Mouse (Mus musculus) megakaryocyte-erythroid progenitor cell, adult 5-6 weeks (primary cell): ENCODE results near the gene Strip2. TPM values are rescaled to one million over a fixed set of nuclear protein-coding genes. Genes with fewer than 3 reads are reported as not detected.

Experiments
- ATAC-seq: replicated peaks from 2 replicates; pipeline ENCODE4 v1.8.0; 2016; ENCODE audit warnings: mild to moderate bottlenecking, inconsistent platforms; ENCODE audit not compliant: severe bottlenecking, poor library complexity, low FRiP score, low TSS enrichment
- total RNA-seq, 2 experiments: library from RNA; stranded (forward) in 1 of 2; stranded (reverse) in 1 of 2; fragments of 200-1000, 215-1000 nt in 1 of 2; fragments of >200 nt in 1 of 2; fragmentation: Nextera tagmentation in 1 of 2; gene quantifications; 2 replicates each; pipeline ENCODE4 v1.2.3; 2014 to 2017

Strip2 gene
- total RNA-seq, 2 experiments from 2014 or later: 0.48 to 1.2 TPM

DNA sequence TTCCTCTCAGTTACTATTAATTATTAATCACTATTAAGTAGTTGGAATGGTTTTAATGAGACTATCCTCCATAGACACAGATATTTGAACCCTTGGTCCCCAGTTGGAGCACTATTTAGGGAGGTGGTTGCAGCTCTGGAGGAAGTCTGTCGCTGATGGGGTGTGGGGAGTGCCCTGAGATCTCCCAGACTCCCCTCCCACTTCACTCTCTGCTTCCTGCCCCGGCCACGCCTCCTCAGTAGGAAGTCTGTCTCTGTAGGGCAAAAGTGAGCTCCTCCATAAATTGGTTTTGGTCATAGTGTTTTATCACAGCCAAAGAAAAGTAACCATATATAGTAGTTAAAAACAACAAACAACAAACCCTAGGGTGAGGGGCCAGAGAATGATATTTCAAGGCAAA lies 70.4 kb downstream of the Strip2 start:
- ATAC-seq: no peak

DNA sequence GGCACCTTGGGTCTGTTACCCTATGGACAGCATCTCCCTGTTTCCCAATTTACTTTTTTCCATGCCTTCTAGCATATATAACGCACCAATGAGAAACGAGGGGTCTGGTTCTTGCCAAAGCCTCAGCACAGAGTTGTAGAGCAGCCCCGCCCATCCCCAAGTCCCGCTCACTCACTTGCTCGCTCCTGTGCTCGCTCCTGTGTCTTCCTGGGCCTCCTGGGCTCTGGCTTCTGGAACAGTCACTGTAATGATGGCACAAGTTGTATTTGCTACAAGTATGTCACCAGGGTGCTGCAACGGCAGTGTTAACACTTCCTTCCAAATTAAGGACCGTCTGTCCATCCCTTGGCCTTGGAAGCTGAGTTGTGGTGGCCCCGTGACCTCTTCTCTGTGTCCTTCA lies 81.3 kb downstream of the Strip2 start:
- no peak for ATAC-seq

DNA sequence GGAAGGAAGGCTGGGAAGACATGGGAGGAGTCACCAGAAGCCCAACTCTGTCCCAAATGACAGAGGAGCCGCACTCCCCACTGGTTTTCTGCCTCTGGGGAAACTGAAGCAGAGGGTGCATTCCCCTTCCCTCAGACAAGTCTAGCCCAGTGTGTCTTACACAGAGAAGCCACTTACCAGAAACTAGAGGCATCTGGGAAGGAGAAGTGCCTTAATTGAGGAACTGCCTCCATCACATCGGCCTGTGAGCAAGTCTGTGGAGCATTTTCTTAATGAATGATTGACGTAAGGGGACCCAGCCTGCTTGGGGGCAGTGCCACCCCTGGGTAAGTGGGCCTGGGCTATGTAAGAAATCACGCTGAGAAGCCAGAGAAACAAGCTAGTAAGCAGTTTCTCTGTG lies 82.0 kb downstream of the Strip2 start:
- ATAC-seq: no peak

DNA sequence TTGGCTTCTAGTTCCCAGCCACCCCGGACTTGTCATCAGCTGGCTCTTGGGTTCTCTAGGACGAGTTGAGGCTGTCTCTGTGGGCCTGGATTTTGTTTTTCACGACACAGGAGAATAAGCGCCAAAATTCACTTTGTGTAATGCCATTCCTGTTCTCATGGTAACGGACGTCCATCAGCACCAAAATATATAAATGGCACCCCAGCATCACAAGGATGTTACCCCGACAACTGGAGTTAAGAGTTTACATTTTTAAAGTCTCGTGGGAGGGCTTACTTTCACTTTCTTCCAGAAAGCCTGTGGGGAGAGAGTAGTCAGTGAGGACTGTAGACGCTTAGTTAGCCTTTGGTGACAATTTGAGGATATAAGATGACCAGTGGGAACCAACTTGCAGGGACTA lies 85.8 kb downstream of the Strip2 start:
- no peak for ATAC-seq

DNA sequence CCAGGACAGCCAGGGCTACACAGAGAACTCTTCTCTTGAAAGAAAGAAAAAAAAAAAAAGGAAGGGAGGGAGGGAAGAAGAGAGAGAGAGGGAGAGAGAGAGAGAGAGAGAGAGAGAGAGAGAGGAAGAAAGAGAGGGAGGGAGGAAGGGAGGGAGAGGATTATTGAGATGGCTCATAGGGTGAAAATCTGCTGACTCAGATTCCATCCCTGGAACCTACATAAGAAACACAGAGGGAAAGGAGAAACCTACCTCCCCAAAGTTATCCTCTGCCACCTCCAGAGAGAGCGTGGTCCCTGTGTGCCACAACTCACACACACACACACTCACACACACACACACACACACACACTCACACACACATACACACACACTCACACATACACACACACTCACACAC lies 89.0 kb downstream of the Strip2 start:
- no peak for ATAC-seq

DNA sequence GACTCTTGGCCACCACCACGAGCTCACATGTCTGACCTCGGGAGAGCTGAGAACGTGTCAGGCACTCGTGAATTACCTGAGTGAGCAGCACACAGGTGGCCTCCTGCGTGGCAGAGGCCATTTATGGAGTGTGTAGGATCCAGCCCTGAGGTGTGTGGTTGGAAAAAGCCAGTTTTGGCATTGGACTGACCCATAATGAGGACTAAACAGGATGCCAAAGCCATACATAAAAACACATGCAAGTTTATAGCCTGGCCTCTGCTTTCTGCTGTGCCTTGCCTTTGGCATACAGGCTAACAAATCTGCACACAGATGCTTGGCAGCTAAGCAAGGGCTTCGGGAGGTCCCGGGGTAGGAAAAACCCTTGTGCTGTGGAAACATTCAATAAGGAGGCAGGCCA lies 92.4 kb downstream of the Strip2 start:
- no peak for ATAC-seq

Other genes with a start within 250 kb of the Strip2 start
- 88.1 and 106 TPM in 2 replicates for gene Tspan33, start 222.8 kb upstream of the Strip2 start, total RNA-seq (2014; fragmentation: Nextera tagmentation)
- 36.2 and 60.3 TPM in 2 replicates for gene Tspan33, start 222.8 kb upstream of the Strip2 start, total RNA-seq (2017)
- gene Smo, start 181.5 kb upstream of the Strip2 start, total RNA-seq (2014; fragmentation: Nextera tagmentation): 27.5 and 34.8 TPM in 2 replicates
- 24.0 and 31.1 TPM in 2 replicates for gene Smo, start 181.5 kb upstream of the Strip2 start, total RNA-seq (2017)
- 19.6 and 24.8 TPM in 2 replicates for gene Ahcyl2, start 149.0 kb upstream of the Strip2 start, total RNA-seq (2014; fragmentation: Nextera tagmentation)
- gene Ahcyl2, start 149.0 kb upstream of the Strip2 start, total RNA-seq (2017): 29.7 and 74.5 TPM in 2 replicates
- 75.5 and 77.6 TPM in 2 replicates for gene Nrf1, start 131.0 kb downstream of the Strip2 start, total RNA-seq (2014; fragmentation: Nextera tagmentation)
- gene Nrf1, start 131.0 kb downstream of the Strip2 start, total RNA-seq (2017): 58.9 and 85.1 TPM in 2 replicates